Mouse (Mus musculus) forelimb bud, embryonic 11.5 days (tissue): ENCODE data around the gene Necap2.
A peak's percentile ranks its signal among the peaks of the same experiment; 100 is the strongest.

ENCODE experiments used
- DNase-seq: peaks from one replicate; pipeline ENCODE4 v3.0.0-alpha.2; 2012; ENCODE audit warnings: low read depth, low spot score

The Necap2 gene

GRCm38 (mm10) chr4:141033606-141034549, 44.3 kb downstream of the Necap2 start:
- no peak for DNase-seq

GRCm38 (mm10) chr4:141031733-141032132, 46.4 kb downstream of the Necap2 start:
- peak; percentile 64 for DNase-seq

- DNase-seq = no peak
Measured at GRCm38 (mm10) chr4:141030541-141031206, 47.5 kb downstream of the Necap2 start.

GRCm38 (mm10) chr4:141024992-141025391, 53.2 kb downstream of the Necap2 start:
- no peak for DNase-seq

GRCm38 (mm10) chr4:141024052-141024451, 54.1 kb downstream of the Necap2 start:
- DNase-seq = no peak

GRCm38 (mm10) chr4:141021614-141021929, 56.6 kb downstream of the Necap2 start:
- no peak for DNase-seq

GRCm38 (mm10) chr4:141020811-141021613, 57.1 kb downstream of the Necap2 start:
- peak; percentile 32 for DNase-seq

- no peak for DNase-seq
Measured at GRCm38 (mm10) chr4:141020220-141020619, 57.9 kb downstream of the Necap2 start.

- no peak for DNase-seq
Measured at GRCm38 (mm10) chr4:141017657-141018436, 60.3 kb downstream of the Necap2 start.
